Mouse (Mus musculus) neutrophil, adult 83 days (primary cell): Measurements from ENCODE around the gene Syce1l. TPM values are rescaled to one million over a fixed set of nuclear protein-coding genes. Genes with fewer than 3 reads are reported as not detected.

ENCODE experiments used
- total RNA-seq, 2 experiments: library from RNA; stranded (reverse); gene quantifications; one replicate each; pipeline ENCODE4 v1.2.4; 2023

The Syce1l gene
- total RNA-seq = not detected

DNA sequence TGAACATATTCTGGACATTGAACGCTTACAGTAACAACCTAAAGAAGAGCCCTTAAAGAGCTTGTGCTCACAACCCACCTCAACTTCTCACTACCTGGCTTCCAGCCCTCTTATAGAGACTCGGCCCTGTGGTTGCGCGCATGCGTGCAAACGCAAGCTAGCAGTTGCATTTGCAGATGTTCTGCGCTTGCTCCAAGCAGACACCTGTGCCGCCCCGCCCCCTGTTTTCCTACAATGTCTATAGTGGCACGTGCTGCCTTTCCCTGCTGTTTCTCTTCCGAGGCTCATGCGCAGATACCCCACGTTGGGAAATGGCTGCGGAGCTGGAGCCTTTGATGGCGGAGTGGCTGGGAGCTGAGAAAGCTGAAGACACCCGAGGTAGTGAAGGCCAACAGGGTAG lies at the start of gene Syce1l:
Gene Syce1l (plus strand): TSS at position 288 of the 400 bp plus-strand sequence.

DNA sequence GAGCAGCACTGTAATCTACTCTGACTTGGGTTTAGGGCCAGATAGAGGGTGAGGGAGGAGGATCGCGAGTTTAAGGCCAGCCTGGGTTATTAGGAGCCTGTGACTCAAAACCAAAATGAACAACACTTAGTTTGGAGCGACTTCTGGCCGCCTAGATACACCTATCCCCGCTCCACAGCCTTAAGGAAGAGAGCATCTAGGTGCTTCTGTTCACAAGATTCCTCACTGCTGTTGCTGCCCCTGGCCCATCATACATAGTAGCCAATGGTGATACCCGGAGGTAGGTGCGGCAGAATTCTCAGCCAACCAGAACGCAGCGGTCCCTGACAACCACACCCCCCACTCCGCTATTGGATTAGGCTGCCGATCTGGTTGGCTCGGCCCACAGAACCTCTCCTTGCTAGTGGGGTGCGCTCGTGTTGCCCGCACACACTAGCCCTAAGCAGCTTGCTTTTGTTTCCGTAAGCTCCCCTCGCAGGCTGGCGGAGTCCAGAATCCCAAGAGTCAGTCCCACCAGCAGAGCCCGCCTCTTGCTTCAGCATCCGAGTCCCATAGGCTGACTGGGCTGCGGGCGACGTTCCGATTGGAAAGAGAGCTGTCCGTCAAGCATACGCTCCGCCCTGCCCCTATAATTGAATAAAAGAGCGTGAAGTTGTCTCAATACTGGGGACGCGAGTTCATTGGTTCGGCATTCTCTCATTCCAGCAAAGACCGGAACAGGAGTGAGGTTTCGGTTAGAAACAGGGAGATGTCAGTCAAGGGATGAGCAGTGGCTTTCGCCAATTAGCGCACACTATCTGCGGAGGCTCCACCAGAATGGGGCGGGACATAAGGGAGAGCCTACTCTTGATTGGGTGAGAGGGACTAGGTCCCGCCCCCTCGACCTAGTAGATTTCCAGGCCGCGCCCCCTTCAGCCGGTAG lies 8.1 kb upstream of the Syce1l start, which contains the start of gene Mon1b:
Gene Mon1b (plus strand): TSS at position 918 of the 922 bp plus-strand sequence.

Other genes starting within 250 kb of the Syce1l start
- 10 to 100 TPM; 25.9 to 27.1 TPM for gene Mon1b, start 7.6 kb upstream of the Syce1l start, total RNA-seq
- gene Adamts18, start 205.5 kb downstream of the Syce1l start, total RNA-seq = not detected